Mouse (Mus musculus) neural tube, embryonic 14.5 days (tissue): ENCODE results near the gene Rps27. TPM values are rescaled to one million over a fixed set of nuclear protein-coding genes. Genes with fewer than 3 reads are reported as not detected.
A peak's percentile ranks its signal among the peaks of the same experiment; 100 is the strongest.
"Not testable (repeated sequence)": the region's sequence is repeated elsewhere in the genome, so short reads cannot be mapped to it uniquely, and the experiment has no call there.

Experiments
- ATAC-seq: fragments of 200-750 bp; cut with Nextera tagmentation; 2 replicates; pipeline ENCODE4 v1.8.0; 2017; ENCODE audit warnings: low read depth, mild to moderate bottlenecking, moderate TSS enrichment, moderate library complexity
- H3K27ac ChIP-seq: fragments of 300-500 bp; sonication (generic); 2 replicates; pipeline ENCODE4 v1.5.1; 2014; ENCODE audit warnings: low read depth, mild to moderate bottlenecking, control low read depth, low read length, moderate library complexity, mixed read lengths
- H3K27me3 ChIP-seq: fragments of 300-500 bp; sonication (generic); 2 replicates; pipeline ENCODE4 v1.6.1; 2014; ENCODE audit warnings: low read length; ENCODE audit not compliant: control insufficient read depth, insufficient read depth
- H3K36me3 ChIP-seq: fragments of 300-500 bp; sonication (generic); 2 replicates; pipeline ENCODE4 v1.6.1; 2014; ENCODE audit warnings: low read length, mixed read lengths; ENCODE audit not compliant: control insufficient read depth, insufficient read depth
- H3K4me1 ChIP-seq: fragments of 300-500 bp; sonication (generic); 2 replicates; pipeline ENCODE4 v1.6.1; 2014; ENCODE audit warnings: low read length; ENCODE audit not compliant: control insufficient read depth, insufficient read depth
- H3K4me2 ChIP-seq: fragments of 300-500 bp; sonication (generic); 2 replicates; pipeline ENCODE4 v1.6.1; 2014; ENCODE audit warnings: mild to moderate bottlenecking, low read depth, low read length, control low read depth
- H3K4me3 ChIP-seq: fragments of 300-500 bp; sonication (generic); 2 replicates; pipeline ENCODE4 v1.5.1; 2014; ENCODE audit warnings: low read depth, low read length, control low read depth, mixed read lengths
- H3K9ac ChIP-seq: fragments of 300-500 bp; sonication (generic); replicated peaks from 2 replicates; pipeline ENCODE4 v1.6.1; 2014; ENCODE audit warnings: low read depth, mild to moderate bottlenecking, control low read depth, low read length, mixed read lengths
- H3K9me3 ChIP-seq: fragments of 300-500 bp; sonication (generic); 2 replicates; pipeline ENCODE4 v1.6.1; 2016; ENCODE audit warnings: low read length; ENCODE audit not compliant: control insufficient read depth
- WGBS: fragments of 180-500 bp; shearing (Covaris S2); extraction: QIAGEN DNeasy Blood & Tissue Kit; methylation state at CpG from one replicate; pipeline ENCODE4 v1.1.7; 2014; 5-methylcytosine and 5-hydroxymethylcytosine counted together
- polyA plus RNA-seq: library from polyadenylated mRNA; unstranded; fragments of >200 nt; fragmentation: Nextera tagmentation; extraction: Ambion mirVana; gene quantifications from 2 replicates; pipeline ENCODE4 v1.2.1, GENCODE M21; 2014

Rps27 gene
- polyA plus RNA-seq, 1 experiment from 2014 or later = 936 TPM

DNA sequence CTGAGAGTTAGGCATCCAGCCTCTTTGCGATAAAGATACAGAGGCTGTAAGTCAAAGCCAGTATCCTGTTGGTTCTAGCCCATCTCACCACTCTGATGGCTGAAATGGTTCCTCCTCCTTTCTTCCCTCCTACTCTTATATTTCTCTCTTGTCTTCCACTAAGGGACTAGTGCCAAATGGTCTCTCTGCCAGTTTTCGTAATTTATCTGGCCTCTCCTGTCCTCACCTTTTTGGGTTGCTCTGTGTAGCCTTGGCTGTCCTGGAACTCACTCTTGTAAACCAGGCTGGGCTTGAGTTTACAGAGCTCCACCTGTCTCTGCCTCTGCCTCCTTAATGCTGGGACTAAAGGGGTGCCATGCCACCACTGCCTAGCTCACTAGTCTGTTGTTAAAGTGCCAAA lies 39.2 kb upstream of the Rps27 start:
- H3K9me3 ChIP-seq, H3K4me2 ChIP-seq, H3K36me3 ChIP-seq, H3K27me3 ChIP-seq, H3K27ac ChIP-seq, H3K4me3 ChIP-seq, H3K9ac ChIP-seq, ATAC-seq: not testable (repeated sequence)
- H3K4me1 ChIP-seq = peaks cover 11% of the 10 kb centered on the region
- 92% methylated on average over 2 of the region's 2 CpGs for WGBS

DNA sequence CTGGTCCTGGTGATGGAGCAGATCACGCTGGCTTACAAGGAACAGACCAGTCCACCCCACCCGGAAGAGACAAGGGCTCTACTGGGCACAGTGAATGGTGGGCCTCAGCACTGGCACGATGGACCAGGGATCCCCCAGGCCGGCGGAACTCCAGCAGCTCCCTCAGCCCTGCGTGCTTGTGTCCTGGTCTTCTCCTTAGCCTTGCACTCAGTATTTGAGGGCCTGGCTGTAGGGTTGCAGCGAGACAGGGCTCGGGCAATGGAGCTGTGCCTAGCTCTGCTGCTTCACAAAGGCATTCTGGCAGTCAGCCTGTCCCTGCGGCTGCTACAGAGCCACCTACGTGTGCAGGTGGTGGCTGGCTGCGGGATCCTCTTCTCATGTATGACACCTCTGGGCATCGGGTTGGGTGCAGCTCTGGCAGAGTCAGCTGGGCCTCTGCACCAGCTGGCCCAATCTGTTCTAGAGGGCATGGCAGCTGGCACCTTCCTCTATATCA lies 38.3 kb upstream of the Rps27 start:
- H3K4me3 ChIP-seq, H3K27me3 ChIP-seq, H3K4me2 ChIP-seq, H3K27ac ChIP-seq, H3K36me3 ChIP-seq, ATAC-seq, H3K9me3 ChIP-seq, H3K9ac ChIP-seq: not testable (repeated sequence)
- peaks cover 11% of the 10 kb centered on the region for H3K4me1 ChIP-seq
- WGBS = 95% methylated on average over 8 of the region's 12 CpGs

DNA sequence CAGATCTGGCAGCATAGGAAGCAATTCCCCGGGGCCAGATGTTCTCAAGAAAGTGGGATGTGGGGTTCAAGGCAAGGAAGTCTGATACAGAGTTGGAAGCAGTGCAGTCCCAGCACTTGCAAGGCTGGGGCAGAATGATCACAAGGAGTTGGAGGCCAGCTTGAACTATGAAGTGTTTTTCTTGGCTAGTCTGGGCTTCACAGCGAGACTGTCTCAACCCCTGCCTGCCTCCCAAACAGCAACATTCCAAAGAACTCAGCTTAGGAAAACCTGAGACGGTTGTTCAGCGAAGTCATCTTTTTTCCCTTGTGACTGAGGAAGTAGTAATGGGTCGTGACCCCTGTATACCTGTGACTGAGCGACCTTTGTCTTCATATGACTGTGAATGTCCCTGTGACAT lies 37.3 kb upstream of the Rps27 start:
- no peaks in the 10 kb centered on the region for H3K27me3 ChIP-seq
- H3K36me3 ChIP-seq = peaks cover 4% of the 10 kb centered on the region; the same call in 1 of the 2 replicates
- no peak overlapping the region for H3K4me2 ChIP-seq
- no peak for ATAC-seq
- H3K9me3 ChIP-seq = no peaks in the 10 kb centered on the region
- no peak overlapping the region for H3K27ac ChIP-seq
- peaks cover 11% of the 10 kb centered on the region for H3K4me1 ChIP-seq
- no peak overlapping the region for H3K9ac ChIP-seq
- 94% methylated on average over 6 of the region's 6 CpGs for WGBS
- H3K4me3 ChIP-seq = no peak overlapping the region

DNA sequence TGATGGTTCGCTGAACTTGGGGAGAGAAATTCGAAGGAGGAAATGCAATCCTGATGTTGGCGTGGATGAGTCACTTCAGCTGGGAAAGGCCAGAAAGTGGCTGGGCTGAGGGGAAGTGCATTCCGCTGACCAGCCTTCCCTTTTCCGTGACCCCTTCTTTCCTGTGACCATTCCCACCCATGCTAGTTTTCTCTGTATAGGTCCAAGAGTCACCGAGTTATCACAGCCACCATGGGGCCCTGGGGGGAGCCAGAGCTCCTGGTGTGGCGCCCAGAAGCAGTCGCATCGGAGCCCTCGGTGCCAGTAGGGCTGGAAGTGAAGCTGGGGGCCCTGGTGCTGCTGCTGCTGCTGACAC lies 35.3 kb upstream of the Rps27 start:
- ATAC-seq = no peak
- peak overlapping the region; percentile 78 for H3K9ac ChIP-seq
- no peaks in the 10 kb centered on the region for H3K9me3 ChIP-seq
- H3K36me3 ChIP-seq = peaks cover 4% of the 10 kb centered on the region; the same call in 1 of the 2 replicates
- peak overlapping the region; percentile 95 for H3K4me2 ChIP-seq
- peak overlapping the region; percentile 60; the same call in 1 of the 2 replicates for H3K27ac ChIP-seq
- no peaks in the 10 kb centered on the region for H3K27me3 ChIP-seq
- WGBS = 8% methylated on average over 10 of the region's 10 CpGs
- peak overlapping the region; percentile 69 for H3K4me3 ChIP-seq
- H3K4me1 ChIP-seq = peaks cover 5% of the 10 kb centered on the region

DNA sequence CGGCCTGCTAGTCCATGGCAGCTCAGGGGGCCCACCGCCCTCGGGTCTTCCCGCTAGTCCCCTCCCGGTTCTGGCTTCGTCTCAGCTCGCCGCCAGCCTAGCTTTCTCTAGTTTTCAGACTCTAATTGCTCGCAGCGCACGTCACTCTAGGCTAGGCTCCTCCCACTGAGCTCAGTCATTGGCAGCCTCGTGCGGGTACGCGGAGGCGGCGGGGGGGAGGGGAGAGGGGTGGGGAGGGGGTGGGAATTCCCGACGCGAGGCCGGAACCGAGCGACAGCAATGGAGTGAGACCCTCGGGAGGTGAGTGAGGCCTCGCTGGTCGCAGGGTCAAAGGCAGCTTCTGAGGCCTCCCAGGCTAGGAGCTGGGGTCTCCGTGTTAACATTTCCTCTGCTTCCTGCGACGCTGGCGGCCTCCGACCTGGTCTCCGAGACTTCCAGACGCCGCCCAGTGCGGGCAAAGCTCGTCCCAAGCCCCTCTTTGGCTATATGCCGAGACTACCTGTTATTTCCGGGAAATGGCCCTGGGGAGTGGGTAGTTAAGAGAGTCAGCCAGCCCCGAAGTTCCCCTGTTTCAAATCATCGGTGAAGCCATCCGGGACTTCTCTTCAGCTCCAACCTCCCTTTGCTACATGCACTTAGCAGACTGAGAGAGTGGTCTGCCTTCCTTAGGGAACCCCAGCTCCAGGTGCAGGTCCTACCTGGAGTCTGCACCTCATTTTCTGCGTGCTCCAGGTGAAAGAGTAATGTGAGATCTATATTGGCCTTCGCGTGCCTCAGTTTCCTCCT lies 34.7 kb upstream of the Rps27 start, which contains the start of gene Slc39a1:
Gene Slc39a1 (plus strand): TSS at position 213 of the 786 bp plus-strand sequence.
- under 1% methylated on average over 44 of the region's 44 CpGs for WGBS
- H3K27ac ChIP-seq = peak within 1 kb of the TSS; percentile 60
- peak within 1 kb of the TSS; percentile 95 for H3K4me2 ChIP-seq
- peak within 1 kb of the TSS; percentile 78 for H3K9ac ChIP-seq
- ATAC-seq = peak; percentile 95
- peaks cover 4% of the 10 kb centered on the region; the same call in 1 of the 2 replicates for H3K36me3 ChIP-seq
- peak within 1 kb of the TSS; percentile 69 for H3K4me3 ChIP-seq
- no peaks in the 10 kb centered on the region for H3K27me3 ChIP-seq
- peaks cover 7% of the 10 kb centered on the region for H3K4me1 ChIP-seq
- no peaks in the 10 kb centered on the region for H3K9me3 ChIP-seq

DNA sequence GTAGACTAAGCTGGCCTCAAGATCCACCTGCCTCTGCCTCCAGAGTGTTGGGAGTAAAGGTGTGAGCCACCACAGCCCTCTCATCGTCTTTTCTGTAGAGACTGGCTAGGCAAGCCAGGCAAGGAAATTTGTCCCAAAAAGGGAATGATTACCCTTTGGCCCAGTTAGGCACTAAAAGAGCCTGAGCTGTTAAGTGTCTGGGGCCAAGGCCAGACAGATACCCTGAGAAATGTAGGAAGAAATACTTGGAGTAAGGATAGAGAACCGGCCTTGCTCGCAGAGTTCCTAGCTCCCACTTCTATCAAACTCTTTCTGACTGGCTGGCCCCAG lies 34.1 kb upstream of the Rps27 start:
- H3K4me2 ChIP-seq = peak overlapping the region; percentile 95
- peak overlapping the region; percentile 69 for H3K4me3 ChIP-seq
- peak overlapping the region; percentile 60 for H3K27ac ChIP-seq
- no peaks in the 10 kb centered on the region for H3K27me3 ChIP-seq
- no peaks in the 10 kb centered on the region for H3K9me3 ChIP-seq
- 2% methylated on average over 3 of the region's 3 CpGs for WGBS
- peaks cover 13% of the 10 kb centered on the region for H3K4me1 ChIP-seq
- H3K9ac ChIP-seq = peak overlapping the region; percentile 78; the same call in 1 of the 2 replicates
- H3K36me3 ChIP-seq = peaks cover 4% of the 10 kb centered on the region; the same call in 1 of the 2 replicates
- ATAC-seq = peak; percentile 10

DNA sequence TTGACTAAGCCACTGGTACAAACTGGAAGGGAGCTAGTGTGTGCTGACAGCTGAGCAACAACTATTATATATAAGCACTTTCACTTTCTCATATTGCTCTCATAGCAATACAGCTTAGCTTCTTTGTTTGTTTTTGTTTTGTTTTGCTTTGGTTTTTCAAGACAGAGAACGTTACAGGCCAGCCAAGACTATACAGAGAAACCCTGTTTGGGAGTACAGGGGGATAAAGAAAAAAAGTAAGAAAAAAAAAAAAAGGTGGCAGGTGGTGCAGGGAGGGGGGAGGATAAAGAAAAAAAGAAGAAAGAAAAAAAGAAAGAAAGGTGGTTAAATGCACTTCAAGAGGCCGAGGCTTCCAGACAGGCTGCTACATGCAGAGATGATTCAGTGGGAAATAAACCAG lies 32.0 kb upstream of the Rps27 start:
- 83% methylated on average over 2 of the region's 2 CpGs for WGBS
- no peak overlapping the region for H3K27ac ChIP-seq
- H3K9me3 ChIP-seq = no peaks in the 10 kb centered on the region
- no peaks in the 10 kb centered on the region; the same call in 1 of the 2 replicates for H3K36me3 ChIP-seq
- no peak for ATAC-seq
- H3K4me2 ChIP-seq = no peak overlapping the region
- no peaks in the 10 kb centered on the region for H3K27me3 ChIP-seq
- no peak overlapping the region for H3K4me3 ChIP-seq
- H3K4me1 ChIP-seq = peaks cover 13% of the 10 kb centered on the region
- H3K9ac ChIP-seq = no peak overlapping the region

DNA sequence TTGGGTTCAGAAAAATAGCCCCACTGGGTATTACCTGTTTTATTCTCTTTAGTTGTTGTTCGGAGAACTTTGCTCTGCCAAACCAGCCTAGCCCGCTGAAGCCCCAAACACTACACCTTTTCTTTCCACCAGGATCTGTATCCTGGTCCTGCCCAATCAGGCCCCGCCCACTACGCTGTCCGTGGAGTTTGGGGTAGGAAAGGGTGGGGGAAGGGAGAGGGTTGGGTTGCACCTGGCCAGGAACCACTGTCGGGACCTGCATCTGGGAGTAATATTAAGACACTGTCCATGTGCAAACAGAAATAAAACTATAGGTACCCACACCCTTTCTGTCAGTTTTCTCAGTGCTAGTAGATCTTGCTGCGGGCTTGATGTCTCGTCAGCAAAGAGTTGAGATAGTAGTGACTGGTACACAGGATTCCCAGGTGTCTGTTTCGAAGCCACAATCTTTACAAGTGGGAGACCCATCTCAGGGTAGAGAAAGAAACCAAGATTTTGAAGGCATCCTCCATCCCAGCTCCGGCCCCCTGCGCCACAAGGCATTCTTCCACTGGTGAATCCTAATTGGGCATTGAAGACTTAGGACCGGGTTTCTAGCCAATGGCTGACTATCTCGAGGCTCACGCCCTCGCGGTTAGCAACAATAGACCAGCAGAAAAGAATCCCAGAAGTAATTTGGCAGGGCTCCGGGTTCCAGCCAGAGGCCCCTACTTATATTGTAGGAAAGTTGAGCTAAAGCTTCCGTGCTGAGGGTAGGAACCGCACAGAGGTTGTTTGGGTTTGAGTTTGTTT lies 29.7 kb upstream of the Rps27 start, which contains the start of gene Creb3l4:
Gene Creb3l4 (minus strand): TSS at position 529 of the 792 bp plus-strand sequence.
- H3K27me3 ChIP-seq = no peaks in the 10 kb centered on the region
- H3K27ac ChIP-seq = no peak within 1 kb of the TSS
- peak; percentile 45; the same call in 1 of the 2 replicates for ATAC-seq
- no peaks in the 10 kb centered on the region for H3K9me3 ChIP-seq
- peaks cover 8% of the 10 kb centered on the region; the same call in 1 of the 2 replicates for H3K4me1 ChIP-seq
- no peaks in the 10 kb centered on the region for H3K36me3 ChIP-seq
- peak within 1 kb of the TSS; percentile 8; the same call in 1 of the 2 replicates for H3K9ac ChIP-seq
- peak within 1 kb of the TSS; percentile 66 for H3K4me2 ChIP-seq
- WGBS = 3% methylated on average over 19 of the region's 19 CpGs
- H3K4me3 ChIP-seq = peak within 1 kb of the TSS; percentile 29
